Mouse (Mus musculus) kidney, adult 10 weeks (tissue): ENCODE data around the gene Gpha2. TPM values are rescaled to one million over a fixed set of nuclear protein-coding genes. Genes with fewer than 3 reads are reported as not detected.

Experiments
- polyA plus RNA-seq: library from polyadenylated mRNA; stranded (reverse); fragments of 350-450 nt; fragmentation: Illumina TruSeq; extraction: RNeasy Lipid Tissue Mini Kit (QIAGEN cat#74804); gene quantifications from one replicate; pipeline ENCODE4 v1.2.3, GENCODE M21; 2014; ENCODE audit warnings: low read depth, low replicate concordance

Gene Gpha2
- not detected for polyA plus RNA-seq

GRCm38 (mm10) chr19:6226135-6226534 is at the start of gene Gpha2:
Gpha2 (plus strand) TSS chr19:6226380.

GRCm38 (mm10) chr19:6184131-6184530 is 42.0 kb upstream of the Gpha2 start, which contains the start of gene Majin:
Majin (plus strand) TSS chr19:6184388.

GRCm38 (mm10) chr19:6235084-6236052 is 9.2 kb downstream of the Gpha2 start, which contains the start of gene Ppp2r5b:
Ppp2r5b (minus strand) TSS chr19:6235872.

DNA sequence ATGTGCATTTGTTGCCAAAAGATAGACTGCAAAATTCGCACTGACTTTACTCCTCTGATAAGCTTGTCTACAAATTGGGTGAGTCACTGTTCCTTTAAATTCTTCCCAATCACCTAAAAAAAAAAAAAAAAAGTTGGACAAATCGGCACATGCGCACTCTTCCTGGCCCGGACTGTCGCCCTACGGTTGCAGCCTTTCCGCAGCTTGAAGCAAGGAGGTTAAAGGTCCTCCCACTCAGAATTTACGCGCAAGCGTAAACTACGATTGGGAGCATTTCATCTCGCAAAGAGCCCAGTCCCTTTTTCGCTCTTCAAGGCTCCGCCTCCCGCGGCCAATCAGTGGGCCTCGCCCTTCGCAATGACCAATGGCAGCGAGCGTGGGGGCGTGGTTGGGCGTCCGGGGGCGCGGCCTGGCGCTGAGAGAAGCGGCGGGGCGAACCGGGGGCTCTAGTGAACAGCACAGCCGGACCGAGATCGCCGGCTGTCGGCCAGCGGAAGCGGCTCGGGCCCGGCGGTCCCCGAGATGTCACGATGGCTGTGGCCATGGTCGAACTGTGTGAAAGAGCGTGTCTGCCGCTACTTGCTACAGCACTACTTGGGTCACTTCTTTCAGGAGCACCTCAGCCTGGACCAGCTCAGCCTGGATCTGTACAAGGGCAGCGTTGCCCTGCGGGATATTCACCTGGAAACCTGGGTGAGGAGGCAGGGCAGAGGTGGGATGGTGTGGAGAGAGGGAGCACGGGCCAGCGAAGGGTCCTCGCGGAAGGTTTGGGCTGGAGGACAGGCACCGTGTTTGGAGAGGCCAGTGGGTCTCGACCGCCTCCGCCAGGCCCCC is 15.3 kb downstream of the Gpha2 start, which contains the start of gene Atg2a:
Atg2a (plus strand) TSS at position 395 of the 834 bp plus-strand sequence.

DNA sequence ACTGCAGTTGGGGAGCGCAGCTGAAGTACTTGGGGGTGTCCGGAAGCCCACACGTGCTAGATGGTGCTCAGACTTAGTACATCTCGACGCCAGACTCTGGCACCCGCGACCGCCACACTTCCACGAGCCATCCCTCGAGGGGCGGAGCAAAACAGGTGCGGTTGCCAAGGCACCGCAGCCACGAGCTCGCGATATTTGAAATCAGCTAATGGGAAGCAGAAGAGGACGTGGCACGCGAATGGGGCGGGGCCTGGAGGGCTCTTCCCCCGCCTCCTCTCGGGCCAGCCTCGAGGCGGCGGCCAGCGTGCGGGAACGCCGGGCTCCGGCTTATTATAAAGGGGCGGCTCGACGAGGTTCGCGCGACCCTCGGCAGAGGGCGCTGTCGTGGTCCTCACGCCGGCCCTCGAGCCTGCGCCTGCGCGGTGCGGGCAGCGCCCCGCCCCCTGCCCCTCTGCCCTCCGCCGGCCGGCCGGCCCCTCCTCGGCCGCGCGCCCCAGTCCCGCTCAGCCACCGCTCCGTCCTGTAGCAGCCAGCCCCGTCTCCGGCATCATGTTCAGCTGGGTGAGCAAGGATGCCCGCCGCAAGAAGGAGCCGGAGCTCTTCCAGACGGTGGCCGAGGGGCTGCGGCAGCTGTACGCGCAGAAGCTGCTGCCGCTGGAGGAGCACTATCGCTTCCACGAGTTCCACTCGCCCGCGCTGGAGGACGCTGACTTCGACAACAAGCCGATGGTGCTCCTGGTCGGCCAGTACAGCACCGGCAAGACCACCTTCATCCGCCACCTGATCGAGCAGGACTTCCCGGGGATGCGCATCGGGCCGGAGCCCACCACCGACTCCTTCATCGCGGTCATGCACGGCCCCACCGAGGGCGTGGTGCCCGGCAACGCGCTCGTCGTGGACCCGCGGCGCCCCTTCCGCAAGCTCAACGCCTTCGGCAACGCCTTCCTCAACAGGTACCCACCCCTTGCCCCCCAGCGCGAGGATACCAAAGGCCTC is 50.5 kb downstream of the Gpha2 start, which contains the start of gene Ehd1:
Ehd1 (plus strand) TSS at position 300 of the 996 bp plus-strand sequence.

Other genes starting within 250 kb of the Gpha2 start
- not detected for gene Slc22a20, start 240.2 kb upstream of the Gpha2 start, polyA plus RNA-seq
- gene Capn1, start 210.5 kb upstream of the Gpha2 start, polyA plus RNA-seq = 1.3 TPM
- gene Syvn1, start 179.8 kb upstream of the Gpha2 start, polyA plus RNA-seq = 0.77 TPM
- gene Mrpl49, start 168.6 kb upstream of the Gpha2 start, polyA plus RNA-seq = 41.8 TPM
- gene Fau, start 168.5 kb upstream of the Gpha2 start, polyA plus RNA-seq = 5.1 TPM
- not detected for gene Znhit2, start 165.2 kb upstream of the Gpha2 start, polyA plus RNA-seq
- 0.93 TPM for gene Tm7sf2, start 158.0 kb upstream of the Gpha2 start, polyA plus RNA-seq
- gene Vps51, start 149.1 kb upstream of the Gpha2 start, polyA plus RNA-seq = 8.9 TPM
- gene Tmem262, start 146.3 kb upstream of the Gpha2 start, polyA plus RNA-seq = not detected
- gene Gm28374, start 144.1 kb upstream of the Gpha2 start, polyA plus RNA-seq = not detected
- gene Zfpl1, start 141.4 kb upstream of the Gpha2 start, polyA plus RNA-seq = not detected
- gene Cdca5, start 141.4 kb upstream of the Gpha2 start, polyA plus RNA-seq = 0.24 TPM
- not detected for gene AC131692.1, start 132.0 kb upstream of the Gpha2 start, polyA plus RNA-seq
- gene Naaladl1, start 120.6 kb upstream of the Gpha2 start, polyA plus RNA-seq = not detected
- gene Sac3d1, start 107.7 kb upstream of the Gpha2 start, polyA plus RNA-seq = not detected
- 3.0 TPM for gene Snx15, start 98.1 kb upstream of the Gpha2 start, polyA plus RNA-seq
- not detected for gene Batf2, start 85.4 kb upstream of the Gpha2 start, polyA plus RNA-seq
- 0.49 TPM for gene Arl2, start 84.8 kb upstream of the Gpha2 start, polyA plus RNA-seq
- gene Majin, start 42.0 kb upstream of the Gpha2 start, polyA plus RNA-seq = not detected
- 0.57 TPM for gene Ppp2r5b, start 9.5 kb downstream of the Gpha2 start, polyA plus RNA-seq
- gene Atg2a, start 15.3 kb downstream of the Gpha2 start, polyA plus RNA-seq = not detected
- gene Ehd1, start 50.3 kb downstream of the Gpha2 start, polyA plus RNA-seq = 15.1 TPM
- gene Cdc42bpg, start 80.1 kb downstream of the Gpha2 start, polyA plus RNA-seq = 3.2 TPM
- 4.2 TPM for gene Men1, start 108.6 kb downstream of the Gpha2 start, polyA plus RNA-seq
- 5.5 TPM for gene Map4k2, start 114.8 kb downstream of the Gpha2 start, polyA plus RNA-seq
- gene Sf1, start 137.3 kb downstream of the Gpha2 start, polyA plus RNA-seq = 77.9 TPM
- gene Pygm, start 158.0 kb downstream of the Gpha2 start, polyA plus RNA-seq = 4.2 TPM
- gene Rasgrp2, start 173.0 kb downstream of the Gpha2 start, polyA plus RNA-seq = 3.5 TPM
- gene Nrxn2, start 192.4 kb downstream of the Gpha2 start, polyA plus RNA-seq = not detected